Mouse (Mus musculus): ENCODE results near the gene Rhobtb1.

- TF ChIP-seq CTCF (IDR thresholded peaks at IDR 0.05; ENCODE audit: low read depth) (no peak), EP300 (IDR thresholded peaks at IDR 0.05; ENCODE audit: low read depth) (no peak)
These were observed 177.4 kb downstream of the Rhobtb1 start for GRCm38 (mm10) chr10:69328656-69329046.
